Mouse (Mus musculus): Measurements from ENCODE around the gene Brd4.

DNA sequence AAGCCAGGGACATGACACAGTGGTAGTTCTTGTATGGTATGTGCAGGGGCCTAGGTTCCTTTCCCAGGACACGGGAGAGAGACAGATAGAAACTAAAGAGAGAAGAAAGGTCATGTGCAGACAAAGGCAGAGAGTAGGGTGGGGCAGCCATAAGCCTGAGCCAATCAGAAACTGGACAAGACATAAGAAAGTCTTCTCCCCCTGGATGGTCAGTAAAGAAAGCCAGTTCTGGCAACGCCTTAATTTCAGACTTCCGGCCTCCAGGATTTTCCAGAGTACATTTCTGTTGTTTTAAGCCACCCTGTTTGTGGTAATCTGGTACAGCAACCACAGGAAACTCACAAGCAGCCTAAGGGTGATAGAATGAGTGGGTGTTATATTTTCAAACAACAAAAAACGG lies 123.6 kb downstream of the Brd4 start:
- TF ChIP-seq CTCF (IDR thresholded peaks at IDR 0.05; ENCODE audit: borderline replicate concordance, insufficient read depth, low read length) = no peak
- TF ChIP-seq POLR2A (IDR thresholded peaks at IDR 0.05; ENCODE audit: low read depth, low read length) = no peak

Data from embryonic fibroblast, embryonic 13.5 days (primary cell).